Mouse (Mus musculus): ENCODE measurements around the gene Celsr2. TPM values are rescaled to one million over a fixed set of nuclear protein-coding genes. Genes with fewer than 3 reads are reported as not detected.
A peak's percentile ranks its signal among the peaks of the same experiment; 100 is the strongest.

Celsr2 gene
- polyA plus RNA-seq, 1 experiment from 2014 or later = 71.4 TPM

DNA sequence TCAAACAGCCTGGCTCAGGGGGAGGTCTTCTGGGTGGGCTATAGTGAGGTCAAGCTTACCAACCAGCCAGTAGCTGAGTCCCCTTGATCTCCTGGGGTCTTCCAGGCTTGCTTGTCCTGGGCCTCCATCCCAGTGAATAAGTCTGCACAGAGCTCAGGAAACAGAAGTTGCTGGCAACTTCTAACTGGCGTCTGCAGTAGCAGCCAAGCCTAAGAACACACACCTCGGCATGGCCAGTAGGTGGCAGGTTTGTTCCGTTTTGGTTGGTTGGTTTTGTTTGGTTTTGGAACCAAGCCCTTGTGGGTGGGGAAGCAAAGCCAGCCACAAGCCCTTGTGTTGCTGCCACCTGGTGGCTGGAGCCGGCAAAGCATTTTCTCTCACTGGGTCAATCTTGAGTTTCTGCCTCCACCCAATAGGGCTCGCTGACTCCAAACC, 26.2 kb downstream of the Celsr2 start:
- H3K36me3 ChIP-seq = peaks cover 32% of the 10 kb centered on the region
- WGBS = 2% methylated on average over 5 of the region's 5 CpGs
- H3K4me3 ChIP-seq = no peak overlapping the region
- peak; percentile 73 for ATAC-seq (ENCODE audit: low FRiP score, low read depth)
- H3K4me1 ChIP-seq = peaks cover 19% of the 10 kb centered on the region
- no peaks in the 10 kb centered on the region for H3K27me3 ChIP-seq (replicated peaks)
- no peak overlapping the region for H3K9ac ChIP-seq
- H3K4me2 ChIP-seq (replicated peaks) = no peak overlapping the region
- H3K27ac ChIP-seq = no peak overlapping the region
- no peaks in the 10 kb centered on the region for H3K9me3 ChIP-seq

DNA sequence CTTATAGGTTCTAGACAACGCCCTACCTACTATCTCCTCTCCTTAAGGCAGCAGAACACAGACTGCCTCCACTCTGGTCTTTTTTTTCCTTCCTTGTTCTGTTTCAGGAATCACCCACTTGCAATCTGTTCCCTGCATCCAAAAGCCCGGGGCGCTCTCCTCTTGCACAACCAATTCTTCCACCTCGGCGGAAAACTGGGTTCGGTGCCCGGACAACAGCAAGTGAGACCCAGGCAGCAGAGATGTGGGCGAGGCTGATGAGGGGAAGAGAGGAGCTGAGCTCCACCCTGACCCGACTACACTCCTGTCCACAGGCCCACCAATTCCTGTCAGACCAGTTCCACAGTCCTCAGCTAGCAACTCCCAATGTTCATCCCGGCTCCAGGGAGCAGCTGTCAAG, 29.2 kb downstream of the Celsr2 start:
- WGBS = 93% methylated on average over 10 of the region's 10 CpGs
- no peak for ATAC-seq (ENCODE audit: low FRiP score, low read depth)

DNA sequence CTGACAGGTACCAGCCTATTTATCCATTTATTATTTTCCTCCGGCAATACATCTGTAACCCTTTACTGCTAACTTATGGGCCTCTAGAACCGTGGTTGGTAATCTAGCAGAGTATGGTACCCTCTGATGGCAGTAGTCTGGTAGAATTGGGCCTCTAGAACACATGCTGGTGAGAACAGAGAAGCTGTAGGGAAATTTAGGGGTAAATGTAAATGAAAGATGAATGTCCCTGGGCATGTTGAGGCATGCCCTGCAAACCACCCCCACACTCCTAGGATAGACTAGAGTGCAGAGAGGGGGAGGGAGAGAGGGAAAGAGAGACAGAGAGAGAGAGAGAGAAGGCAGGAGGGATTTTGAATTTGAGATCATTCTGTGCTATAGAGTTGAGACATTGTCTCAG, 30.9 kb downstream of the Celsr2 start:
- WGBS = 49% methylated on average over 2 of the region's 2 CpGs
- Histone ChIP-seq H3K27me3 (replicated peaks) (no peaks in the 10 kb centered on the region), H3K9me3 (no peaks in the 10 kb centered on the region), H3K36me3 (peaks cover 2% of the 10 kb centered on the region; the same call in 1 of the 2 replicates), H3K4me3 (peak overlapping the region; percentile 59), H3K4me1 (peaks cover 31% of the 10 kb centered on the region), H3K9ac (peak overlapping the region; percentile 54), H3K4me2 (replicated peaks) (peak overlapping the region; percentile 74), H3K27ac (no peak overlapping the region)
- no peak for ATAC-seq (ENCODE audit: low FRiP score, low read depth)

More for the DNA sequence above, 29.2 kb downstream of the Celsr2 start:
- H3K27me3 ChIP-seq (replicated peaks) = no peaks in the 10 kb centered on the region
- peaks cover 3% of the 10 kb centered on the region; the same call in 1 of the 2 replicates for H3K36me3 ChIP-seq
- H3K4me1 ChIP-seq = peaks cover 33% of the 10 kb centered on the region
- no peak overlapping the region for H3K27ac ChIP-seq
- no peaks in the 10 kb centered on the region for H3K9me3 ChIP-seq
- H3K4me2 ChIP-seq (replicated peaks) = no peak overlapping the region
- no peak overlapping the region for H3K4me3 ChIP-seq
- no peak overlapping the region for H3K9ac ChIP-seq

DNA sequence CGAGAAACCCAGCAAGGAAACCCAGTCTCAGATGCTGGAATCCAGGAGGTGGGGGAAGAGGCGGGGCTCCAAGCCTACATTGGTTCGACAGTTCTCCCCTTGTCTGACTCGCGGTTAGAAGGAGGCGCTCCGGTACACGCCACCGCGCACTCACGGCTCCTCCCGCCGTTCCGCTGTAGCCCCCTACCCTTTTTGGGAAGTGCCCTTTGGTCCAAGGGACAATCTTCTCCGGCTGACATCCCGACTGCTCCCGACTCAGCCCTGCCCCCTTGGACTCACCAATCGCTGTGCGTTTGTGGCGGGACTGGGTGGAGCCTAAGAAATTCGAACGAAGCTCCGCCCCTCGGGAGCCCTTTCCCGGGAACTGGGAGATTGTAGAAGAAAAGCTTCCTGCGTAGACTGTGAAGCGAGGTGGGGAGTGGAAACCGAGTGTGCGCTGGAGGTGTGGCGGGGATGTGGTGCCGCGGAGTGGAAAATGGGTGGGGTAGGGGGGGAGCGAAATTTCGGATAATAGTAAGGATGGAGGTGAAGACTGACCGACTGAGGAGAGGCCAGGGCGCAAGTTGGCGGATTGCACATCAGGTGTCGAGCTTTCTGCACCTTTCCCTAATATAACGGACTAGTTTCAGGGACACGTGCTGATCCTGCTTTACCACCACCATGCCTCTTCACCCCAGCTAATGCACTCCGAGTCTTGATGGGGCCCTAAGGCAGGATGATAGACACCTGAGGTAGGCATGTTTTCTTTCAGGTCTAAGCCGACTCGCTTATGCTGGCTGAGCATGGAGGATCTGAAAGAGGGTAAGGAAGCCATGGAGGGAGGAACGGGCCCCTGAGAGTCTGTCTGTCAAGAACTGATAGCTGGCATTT, 31.6 kb downstream of the Celsr2 start, which contains the start of gene Psrc1:
Gene Psrc1 (plus strand): TSS at position 355 of the 870 bp plus-strand sequence.
- Histone ChIP-seq H3K4me1 (peaks cover 29% of the 10 kb centered on the region), H3K9ac (peak within 1 kb of the TSS; percentile 54), H3K27ac (no peak within 1 kb of the TSS), H3K36me3 (peaks cover 2% of the 10 kb centered on the region; the same call in 1 of the 2 replicates), H3K4me2 (replicated peaks) (peak within 1 kb of the TSS; percentile 74), H3K27me3 (replicated peaks) (no peaks in the 10 kb centered on the region), H3K9me3 (no peaks in the 10 kb centered on the region), H3K4me3 (peak within 1 kb of the TSS; percentile 59)
- WGBS = 1% methylated on average over 44 of the region's 44 CpGs
- ATAC-seq (ENCODE audit: low FRiP score, low read depth) = peak; percentile 91

DNA sequence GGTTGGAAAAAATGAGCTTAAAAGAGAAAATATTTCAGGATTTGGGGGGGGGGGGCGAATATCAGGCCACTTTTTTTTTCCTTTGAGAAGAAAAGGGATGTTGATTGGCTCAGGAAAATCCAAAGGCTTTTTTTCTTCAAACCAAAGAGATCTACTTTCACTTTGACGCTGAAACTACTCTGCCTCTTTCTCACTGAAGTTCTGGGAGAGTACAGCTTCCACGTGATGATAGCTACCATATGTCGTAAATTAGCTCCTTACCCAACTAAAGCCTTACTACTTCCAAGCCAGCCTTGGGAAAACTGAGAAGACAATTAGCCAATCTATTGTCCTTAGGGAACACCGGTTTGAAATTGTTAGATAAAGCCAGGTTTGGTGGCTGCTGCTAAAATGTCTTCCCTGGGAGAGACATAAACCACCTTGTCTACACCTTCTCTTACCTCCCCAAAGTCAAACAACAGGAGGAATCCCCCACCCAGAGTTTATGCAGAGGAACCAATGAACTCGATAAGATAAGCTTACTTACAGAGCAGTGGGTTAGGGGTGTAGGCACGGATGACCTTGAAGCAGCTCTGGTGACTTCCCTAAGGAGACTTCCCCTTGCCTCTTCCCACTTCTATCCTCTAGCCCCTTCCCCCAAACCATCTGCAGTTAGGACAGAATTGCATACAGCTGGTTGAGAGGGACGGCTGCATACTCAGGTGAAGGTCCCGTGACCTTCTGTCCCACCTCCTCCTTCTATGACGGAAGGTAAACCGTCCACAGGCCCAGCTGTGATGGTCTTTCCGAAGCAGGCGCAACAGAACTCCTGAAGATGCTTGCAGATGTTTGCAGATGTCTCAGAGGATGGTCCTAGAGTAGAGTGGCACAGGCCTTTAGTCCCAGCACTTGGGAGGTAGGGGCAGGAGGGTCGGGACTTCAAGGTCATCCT, 33.1 kb downstream of the Celsr2 start:
- Histone ChIP-seq H3K36me3 (peaks cover 2% of the 10 kb centered on the region; the same call in 1 of the 2 replicates), H3K9me3 (no peaks in the 10 kb centered on the region), H3K4me2 (replicated peaks) (peak overlapping the region; percentile 74), H3K27ac (no peak overlapping the region), H3K9ac (peak overlapping the region; percentile 54; the same call in 1 of the 2 replicates), H3K4me1 (peaks cover 29% of the 10 kb centered on the region), H3K27me3 (replicated peaks) (no peaks in the 10 kb centered on the region), H3K4me3 (no peak overlapping the region)
- ATAC-seq (ENCODE audit: low FRiP score, low read depth) = peak; percentile 10; the same call in 1 of the 2 replicates
- 73% methylated on average over 14 of the region's 14 CpGs for WGBS

DNA sequence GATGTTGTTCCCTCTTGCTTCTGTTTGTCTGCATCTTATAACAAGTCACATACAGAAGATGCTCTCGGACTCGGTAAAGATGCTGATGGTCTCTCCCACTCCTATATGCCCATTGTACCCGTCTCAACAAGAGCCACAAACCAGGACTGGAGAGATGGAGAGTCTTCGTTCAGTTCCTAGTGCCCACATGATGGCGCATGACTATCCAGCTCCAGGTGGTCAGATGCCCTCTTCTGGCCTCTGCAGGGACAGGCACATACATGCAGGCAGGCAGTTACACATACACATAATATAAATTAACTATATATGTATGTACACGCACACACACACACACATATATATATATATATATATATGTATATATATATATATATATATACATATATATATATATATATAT, 34.7 kb downstream of the Celsr2 start:
- no peak for ATAC-seq (ENCODE audit: low FRiP score, low read depth)
- Histone ChIP-seq H3K9ac (no peak overlapping the region), H3K27ac (no peak overlapping the region), H3K4me2 (replicated peaks) (no peak overlapping the region), H3K27me3 (replicated peaks) (no peaks in the 10 kb centered on the region), H3K4me3 (no peak overlapping the region), H3K4me1 (peaks cover 29% of the 10 kb centered on the region), H3K9me3 (no peaks in the 10 kb centered on the region), H3K36me3 (no peaks in the 10 kb centered on the region; the same call in 1 of the 2 replicates)
- WGBS = 75% methylated on average over 6 of the region's 6 CpGs

DNA sequence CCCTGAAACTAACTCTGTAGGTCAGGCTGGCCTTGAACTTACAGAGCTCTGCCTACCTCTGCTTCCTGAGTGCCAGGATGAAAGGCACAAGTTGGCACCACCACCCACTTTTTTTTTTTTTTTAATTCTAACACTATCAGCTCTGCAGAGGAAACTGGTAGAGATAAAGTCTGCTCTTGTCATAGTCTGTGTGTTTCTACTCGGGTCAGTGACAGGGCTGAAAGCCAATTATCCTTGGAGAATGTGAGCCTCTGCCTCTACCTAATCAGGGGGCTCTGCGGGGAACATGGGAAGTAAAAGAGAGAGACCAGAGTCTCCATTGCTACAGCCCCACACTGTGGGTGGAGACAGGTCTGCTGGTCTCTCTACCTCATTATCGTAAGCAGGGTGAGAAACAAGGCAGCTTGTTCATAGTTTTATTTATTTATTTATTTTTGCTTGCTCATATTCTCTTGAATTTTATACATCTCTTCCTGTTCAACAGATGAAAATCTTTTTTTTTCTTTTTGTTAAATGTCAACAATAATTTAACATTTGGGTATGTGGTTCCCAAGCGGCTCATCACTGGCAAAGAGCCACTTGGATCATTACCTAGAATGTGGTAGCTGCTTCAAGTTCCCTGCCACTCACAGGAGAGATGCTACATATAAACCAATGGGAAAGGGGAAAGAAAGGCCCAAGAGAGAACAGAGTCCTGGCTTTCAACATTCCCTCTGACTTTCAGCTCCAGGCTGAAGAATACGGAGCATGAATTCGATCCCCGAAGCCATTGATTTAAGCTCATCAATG, 36.3 kb downstream of the Celsr2 start:
- H3K4me3 ChIP-seq = no peak overlapping the region
- H3K9me3 ChIP-seq = no peaks in the 10 kb centered on the region
- H3K4me1 ChIP-seq = peaks cover 19% of the 10 kb centered on the region
- no peak for ATAC-seq (ENCODE audit: low FRiP score, low read depth)
- no peaks in the 10 kb centered on the region for H3K36me3 ChIP-seq
- H3K27ac ChIP-seq = no peak overlapping the region
- H3K9ac ChIP-seq = no peak overlapping the region
- no peaks in the 10 kb centered on the region for H3K27me3 ChIP-seq (replicated peaks)
- H3K4me2 ChIP-seq (replicated peaks) = no peak overlapping the region
- WGBS = 85% methylated on average over 7 of the region's 7 CpGs

DNA sequence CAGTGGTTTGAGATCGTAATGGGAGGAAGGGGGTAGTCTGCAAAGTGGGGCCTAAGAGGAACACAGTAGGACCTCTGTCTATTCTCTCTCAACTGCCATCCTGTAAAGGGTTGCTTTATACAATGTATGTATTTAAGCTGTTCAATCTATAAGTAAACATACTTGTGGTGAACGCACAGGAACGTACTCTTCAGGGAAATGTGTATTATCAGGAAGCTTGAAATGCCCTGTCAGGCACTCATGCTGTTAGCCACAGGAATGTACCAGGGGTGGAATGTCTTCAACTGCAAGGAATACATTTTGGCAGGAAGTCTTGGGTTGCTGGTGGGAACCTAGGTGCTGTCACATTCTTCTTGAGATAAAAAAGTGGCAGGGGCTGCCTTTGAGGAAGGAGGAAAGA, 42.7 kb downstream of the Celsr2 start:
- Histone ChIP-seq H3K9ac (no peak overlapping the region), H3K4me2 (replicated peaks) (no peak overlapping the region), H3K9me3 (no peaks in the 10 kb centered on the region), H3K4me1 (no peaks in the 10 kb centered on the region), H3K36me3 (no peaks in the 10 kb centered on the region), H3K27me3 (replicated peaks) (no peaks in the 10 kb centered on the region), H3K4me3 (no peak overlapping the region), H3K27ac (no peak overlapping the region)
- no peak for ATAC-seq (ENCODE audit: low FRiP score, low read depth)
- 86% methylated on average over 3 of the region's 3 CpGs for WGBS

DNA sequence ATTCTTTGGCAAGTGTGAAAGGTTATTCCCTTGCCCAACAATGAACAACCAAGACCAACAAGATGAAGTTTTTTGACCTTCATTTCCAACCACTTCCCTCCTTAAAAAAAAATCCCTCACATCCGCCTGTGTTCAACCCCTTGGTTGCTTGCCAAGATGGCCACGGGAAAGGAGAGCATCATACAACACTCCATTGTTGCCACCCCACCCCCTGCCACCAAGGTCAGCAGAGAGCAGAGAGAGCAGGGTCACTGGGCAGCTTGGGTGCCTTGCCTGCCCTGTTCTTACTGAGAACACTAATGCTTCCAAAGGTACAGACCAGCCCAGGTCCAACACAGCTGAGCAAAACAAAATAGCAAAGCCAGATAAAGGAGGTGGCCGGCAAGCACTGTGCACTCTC, 43.1 kb downstream of the Celsr2 start:
- Histone ChIP-seq H3K4me2 (replicated peaks) (no peak overlapping the region), H3K9me3 (no peaks in the 10 kb centered on the region), H3K27ac (no peak overlapping the region), H3K36me3 (no peaks in the 10 kb centered on the region), H3K27me3 (replicated peaks) (no peaks in the 10 kb centered on the region), H3K4me1 (no peaks in the 10 kb centered on the region), H3K9ac (no peak overlapping the region), H3K4me3 (no peak overlapping the region)
- no peak for ATAC-seq (ENCODE audit: low FRiP score, low read depth)
- 74% methylated on average over 3 of the region's 3 CpGs for WGBS

DNA sequence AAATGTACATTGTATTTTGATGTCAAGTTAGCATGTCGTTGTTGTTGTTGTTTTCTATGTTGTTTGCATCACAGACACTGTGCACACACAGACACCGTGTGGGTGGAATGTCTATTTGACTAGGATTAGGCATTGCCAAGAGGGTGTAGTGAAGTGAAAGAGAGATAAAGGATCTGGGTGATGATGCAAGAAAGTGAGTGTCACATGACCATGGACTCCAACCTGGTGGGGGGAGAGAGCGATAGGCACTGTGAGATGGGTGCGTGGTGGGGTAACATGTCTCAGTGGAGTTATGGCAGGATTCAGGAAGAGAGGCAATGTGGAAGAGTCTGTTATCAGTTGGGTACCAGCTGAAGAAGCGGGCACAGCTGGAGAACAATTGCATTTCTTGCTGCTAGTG, 46.6 kb downstream of the Celsr2 start:
- ATAC-seq (ENCODE audit: low FRiP score, low read depth) = no peak
- H3K9ac ChIP-seq = no peak overlapping the region
- H3K27me3 ChIP-seq (replicated peaks) = no peaks in the 10 kb centered on the region
- no peaks in the 10 kb centered on the region for H3K36me3 ChIP-seq
- H3K4me3 ChIP-seq = no peak overlapping the region
- H3K9me3 ChIP-seq = no peaks in the 10 kb centered on the region
- H3K4me1 ChIP-seq = no peaks in the 10 kb centered on the region
- H3K4me2 ChIP-seq (replicated peaks) = no peak overlapping the region
- 89% methylated on average over 5 of the region's 5 CpGs for WGBS
- H3K27ac ChIP-seq = no peak overlapping the region

DNA sequence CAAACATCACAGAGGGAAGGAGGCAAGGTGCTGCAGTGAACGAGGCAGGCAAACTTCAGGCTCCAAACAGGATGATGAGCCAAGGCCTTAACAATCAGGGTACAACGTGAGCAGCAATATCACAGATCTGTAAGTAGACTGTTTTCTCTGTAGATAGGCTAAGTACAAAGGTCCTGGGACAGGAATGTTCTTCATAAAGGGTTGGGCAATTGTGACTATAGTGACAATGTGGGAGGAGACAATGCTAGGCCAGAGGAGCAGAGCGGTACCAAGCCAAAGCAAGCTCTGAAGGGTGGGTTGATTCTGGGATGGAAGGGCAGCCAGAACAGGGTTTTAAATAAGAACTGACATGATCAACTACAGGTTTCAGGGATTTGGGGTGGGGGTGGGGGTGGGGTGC, 47.5 kb downstream of the Celsr2 start:
- no peak overlapping the region for H3K9ac ChIP-seq
- H3K4me3 ChIP-seq = no peak overlapping the region
- ATAC-seq (ENCODE audit: low FRiP score, low read depth) = no peak
- no peaks in the 10 kb centered on the region for H3K36me3 ChIP-seq
- H3K4me1 ChIP-seq = no peaks in the 10 kb centered on the region
- WGBS = 90% methylated on average over 3 of the region's 3 CpGs
- no peaks in the 10 kb centered on the region for H3K27me3 ChIP-seq (replicated peaks)
- no peaks in the 10 kb centered on the region for H3K9me3 ChIP-seq
- H3K27ac ChIP-seq = no peak overlapping the region
- H3K4me2 ChIP-seq (replicated peaks) = no peak overlapping the region
